Mouse (Mus musculus) thymus, adult 2 months (tissue): ENCODE measurements around the gene Pfkfb3.

Experiments used
- CTCF ChIP-seq: fragments of 200-500 bp; IDR thresholded peaks from 2 replicates; pipeline ENCODE4 v1.5.1; 2012; ENCODE audit warnings: mild to moderate bottlenecking, control low read depth, low read length, moderate library complexity, borderline replicate concordance; ENCODE audit not compliant: control insufficient read depth, poor library complexity, insufficient read depth; ENCODE audit errors: extremely low read depth
- POLR2A ChIP-seq: fragments of 200-500 bp; IDR thresholded peaks from 2 replicates; pipeline ENCODE4 v1.6.1; 2012; ENCODE audit warnings: mild to moderate bottlenecking, low read length, control low read depth, moderate library complexity; ENCODE audit not compliant: control insufficient read depth, poor library complexity, insufficient read depth; ENCODE audit errors: extremely low read depth

GRCm38 (mm10) chr2:11524736-11525135, 29.1 kb downstream of the Pfkfb3 start:
- TF ChIP-seq POLR2A (no peak), CTCF (no peak)
